Mouse (Mus musculus) telencephalon, adult 2 months (tissue): ENCODE measurements at regions not wholly inside any gene's neighbourhood (a gene's known extent, or its start where the extent isn't known, plus 50 kb on each side); places are given as distances from the start of the nearest gene placed in this dataset.

Source experiments
- DNase-seq: peaks from one replicate; pipeline ENCODE4 v3.0.0-alpha.2; 2011; ENCODE audit warnings: low read depth, low spot score

- no peak for DNase-seq
Measured at GRCm38 (mm10) chr3:9957870-9958269, 130.0 kb upstream of the Gm9833 start.

- DNase-seq, result peak; percentile 32
Measured at GRCm38 (mm10) chr3:9959716-9960661, 127.9 kb upstream of the Gm9833 start.

DNA sequence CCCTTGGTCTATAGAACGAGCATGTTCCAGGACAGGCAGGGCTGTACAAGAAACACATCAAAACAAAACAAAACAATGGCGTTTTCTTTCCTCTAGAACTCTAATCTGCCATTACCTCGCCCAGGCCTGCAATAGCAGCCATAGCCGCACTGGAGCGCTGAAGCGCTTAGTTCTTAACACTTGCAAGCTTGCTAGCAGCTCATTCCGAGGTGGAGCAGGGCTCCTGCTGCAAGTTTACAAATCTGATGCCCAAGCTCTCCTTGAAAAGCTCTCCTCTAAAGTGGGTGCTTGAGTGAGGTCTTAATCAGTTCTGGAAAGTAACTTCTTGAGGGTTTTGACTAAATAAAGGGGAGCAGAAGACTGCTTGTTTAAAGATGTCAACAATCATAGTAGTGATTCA lies 127.2 kb upstream of the Gm9833 start:
- no peak for DNase-seq
